Mouse (Mus musculus) lung, adult 2 months (tissue): ENCODE data around the gene Gypa. TPM values are rescaled to one million over a fixed set of nuclear protein-coding genes. Genes with fewer than 3 reads are reported as not detected.

Experiments
- DNase-seq: peaks from one replicate; pipeline ENCODE4 v3.0.0; 2022
- H3K4me1 ChIP-seq: fragments of 200-500 bp; 2 replicates; pipeline ENCODE4 v1.6.1; 2011; ENCODE audit warnings: low read length; ENCODE audit not compliant: control insufficient read depth, insufficient read depth
- H3K4me3 ChIP-seq: fragments of 200-500 bp; replicated peaks from 2 replicates; pipeline ENCODE3; 2011; ENCODE audit warnings: low read depth, mild to moderate bottlenecking, control low read depth, low read length; ENCODE audit errors: extremely low read depth
- CTCF ChIP-seq: fragments of 200-500 bp; IDR thresholded peaks from 2 replicates; pipeline ENCODE4 v1.5.1; 2011; ENCODE audit warnings: mild to moderate bottlenecking, low read length, control low read depth; ENCODE audit not compliant: insufficient read depth
- POLR2A ChIP-seq: fragments of 200-500 bp; IDR thresholded peaks from 2 replicates; pipeline ENCODE4 v1.6.1; 2011; ENCODE audit warnings: low read depth, mild to moderate bottlenecking, control low read depth, low read length, borderline replicate concordance; ENCODE audit errors: extremely low read depth
- WGBS: fragments of 180-500 bp; shearing (Covaris S2); methylation state at CpG from one replicate; pipeline ENCODE4 v1.1.7; 2018; 5-methylcytosine and 5-hydroxymethylcytosine counted together
- polyA plus RNA-seq: library from polyadenylated mRNA; depleted of rRNA; stranded (reverse); fragments of >200 nt; gene quantifications from 2 replicates; pipeline ENCODE4 v1.2.3, GENCODE M21; 2012

Gypa gene
- polyA plus RNA-seq, 1 experiment, result 0.13 TPM

GRCm38 (mm10) chr8:80482822-80483774, 10.5 kb upstream of the Gypa start:
- no peak overlapping the region for H3K4me3 ChIP-seq
- TF ChIP-seq CTCF, result peak; percentile 26; the same call in 1 of the 2 replicates
- TF ChIP-seq POLR2A, result no peak
- WGBS, result 20% methylated on average over 16 of the region's 16 CpGs
- H3K4me1 ChIP-seq, result no peaks in the 10 kb centered on the region
- DNase-seq, result peak; percentile 9

DNA sequence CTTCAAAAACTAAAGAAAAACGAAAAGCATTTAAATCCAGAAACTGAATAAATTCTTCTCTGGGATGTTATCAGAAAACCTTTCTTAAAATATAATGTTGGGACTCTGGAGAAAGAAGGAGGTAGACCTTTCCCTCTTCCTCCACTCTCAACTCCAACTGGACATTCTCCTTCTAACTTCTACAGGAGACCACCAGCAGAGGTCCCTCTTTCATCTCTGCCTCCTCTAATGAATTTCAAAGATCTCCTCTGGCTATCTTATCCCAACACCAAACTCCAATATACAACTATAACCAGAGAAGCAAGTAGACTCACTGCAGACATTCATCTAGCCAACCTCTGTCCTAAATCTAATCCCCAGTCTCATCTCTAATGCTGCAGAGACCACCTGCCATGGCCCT, 2.0 kb upstream of the Gypa start:
- TF ChIP-seq POLR2A (no peak), CTCF (no peak)
- DNase-seq, result no peak
- Histone ChIP-seq H3K4me3 (no peak overlapping the region), H3K4me1 (no peaks in the 10 kb centered on the region; the same call in 1 of the 2 replicates)
- WGBS, result 42% methylated on average over 1 of the region's 1 CpGs

- TF ChIP-seq CTCF, result peak; percentile 30; the same call in 1 of the 2 replicates
- TF ChIP-seq POLR2A, result no peak
- peak; percentile 49 for DNase-seq
- Histone ChIP-seq H3K4me1 (no peaks in the 10 kb centered on the region; the same call in 1 of the 2 replicates), H3K4me3 (peak overlapping the region; percentile 47)
- WGBS, result under 1% methylated on average over 16 of the region's 16 CpGs
Measured at GRCm38 (mm10) chr8:80492987-80493441, 567 bp upstream of the Gypa start.

- Histone ChIP-seq H3K4me1 (no peaks in the 10 kb centered on the region; the same call in 1 of the 2 replicates), H3K4me3 (no peak overlapping the region)
- WGBS, result 85% methylated on average over 2 of the region's 2 CpGs
- no peak for DNase-seq
- no peak for TF ChIP-seq CTCF
- no peak for TF ChIP-seq POLR2A
Measured at GRCm38 (mm10) chr8:80494346-80494660, 722 bp downstream of the Gypa start.

DNA sequence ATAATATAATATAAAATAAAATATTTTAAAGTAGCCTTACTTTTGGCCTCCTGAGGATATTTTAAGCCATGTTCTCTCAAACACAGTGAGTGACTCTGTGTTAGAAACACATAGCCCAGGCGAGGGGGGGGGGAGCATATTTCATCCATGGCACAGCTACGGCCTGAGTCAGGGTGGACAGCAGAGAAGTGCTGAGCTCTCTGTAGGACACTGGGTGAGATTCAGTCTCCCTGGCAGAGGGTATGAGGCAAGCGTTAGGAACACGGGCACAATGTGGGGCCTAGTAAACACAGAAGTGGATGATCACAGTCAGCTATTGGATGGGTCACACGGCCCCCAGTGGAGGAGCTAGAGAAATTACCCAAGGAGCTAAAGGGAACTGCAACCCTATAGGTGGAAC, 1.2 kb downstream of the Gypa start:
- no peak for DNase-seq
- H3K4me1 ChIP-seq, result no peaks in the 10 kb centered on the region; the same call in 1 of the 2 replicates
- WGBS, result 88% methylated on average over 5 of the region's 5 CpGs
- no peak for TF ChIP-seq CTCF
- no peak for TF ChIP-seq POLR2A
- no peak overlapping the region for H3K4me3 ChIP-seq

DNA sequence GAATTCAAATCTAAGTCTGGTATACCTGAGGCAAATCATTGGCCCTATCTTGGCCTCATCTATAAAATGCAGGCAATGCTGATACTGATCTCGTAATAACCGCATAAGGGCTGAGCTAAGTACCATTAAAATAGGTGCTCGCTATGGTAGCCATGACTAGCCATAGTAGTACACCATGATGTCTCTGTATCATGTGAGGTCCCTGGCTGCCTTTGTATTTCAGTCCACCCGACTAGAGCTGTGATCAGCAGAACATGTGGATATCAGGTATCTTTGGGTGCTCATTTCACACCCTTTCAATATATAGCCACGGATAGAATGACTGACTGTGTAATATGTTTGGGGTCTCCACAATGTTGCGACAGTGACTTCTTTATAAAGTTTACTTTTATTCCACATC, 1.9 kb downstream of the Gypa start:
- Histone ChIP-seq H3K4me1 (no peaks in the 10 kb centered on the region; the same call in 1 of the 2 replicates), H3K4me3 (no peak overlapping the region)
- WGBS, result 92% methylated on average over 6 of the region's 6 CpGs
- TF ChIP-seq CTCF, result no peak
- no peak for TF ChIP-seq POLR2A
- DNase-seq, result no peak

GRCm38 (mm10) chr8:80497323-80497722, 3.7 kb downstream of the Gypa start:
- 41% methylated on average over 4 of the region's 4 CpGs for WGBS
- no peak for TF ChIP-seq POLR2A
- TF ChIP-seq CTCF, result no peak
- H3K4me1 ChIP-seq, result no peaks in the 10 kb centered on the region; the same call in 1 of the 2 replicates
- DNase-seq, result no peak
- H3K4me3 ChIP-seq, result no peak overlapping the region

- 66% methylated on average over 2 of the region's 2 CpGs for WGBS
- Histone ChIP-seq H3K4me3 (no peak overlapping the region), H3K4me1 (no peaks in the 10 kb centered on the region)
- DNase-seq, result no peak
- no peak for TF ChIP-seq POLR2A
- no peak for TF ChIP-seq CTCF
Measured at GRCm38 (mm10) chr8:80500244-80500643, 6.7 kb downstream of the Gypa start.

DNA sequence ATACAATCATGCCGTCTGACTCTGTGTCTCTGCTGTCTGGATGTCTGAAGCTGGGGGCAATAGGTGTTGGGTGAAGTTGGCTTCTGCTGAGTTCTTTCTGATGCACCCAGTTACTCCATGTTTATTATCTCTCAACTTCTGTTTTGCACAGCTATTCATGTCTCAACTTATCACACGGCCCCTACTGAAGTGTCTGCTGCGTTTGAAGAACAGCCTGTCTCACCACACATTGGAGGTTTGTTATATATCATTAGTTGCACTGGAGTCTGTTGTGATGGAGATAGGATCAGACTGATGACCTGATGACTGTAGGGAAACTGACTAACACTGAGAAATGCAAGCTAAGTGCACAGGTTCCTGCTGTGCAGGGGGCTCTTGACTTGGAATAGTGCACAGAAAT, 7.2 kb downstream of the Gypa start:
- TF ChIP-seq CTCF, result no peak
- no peak for TF ChIP-seq POLR2A
- WGBS, result 70% methylated on average over 3 of the region's 3 CpGs
- Histone ChIP-seq H3K4me3 (no peak overlapping the region), H3K4me1 (no peaks in the 10 kb centered on the region)
- DNase-seq, result no peak

- Histone ChIP-seq H3K4me3 (no peak overlapping the region), H3K4me1 (no peaks in the 10 kb centered on the region)
- TF ChIP-seq CTCF (no peak), POLR2A (no peak)
- no peak for DNase-seq
- WGBS, result 78% methylated on average over 6 of the region's 6 CpGs
Measured at GRCm38 (mm10) chr8:80501283-80501682, 7.7 kb downstream of the Gypa start.
